30 mouse cellular contexts compared by ENCODE assay signal in the genomic region with DNA sequence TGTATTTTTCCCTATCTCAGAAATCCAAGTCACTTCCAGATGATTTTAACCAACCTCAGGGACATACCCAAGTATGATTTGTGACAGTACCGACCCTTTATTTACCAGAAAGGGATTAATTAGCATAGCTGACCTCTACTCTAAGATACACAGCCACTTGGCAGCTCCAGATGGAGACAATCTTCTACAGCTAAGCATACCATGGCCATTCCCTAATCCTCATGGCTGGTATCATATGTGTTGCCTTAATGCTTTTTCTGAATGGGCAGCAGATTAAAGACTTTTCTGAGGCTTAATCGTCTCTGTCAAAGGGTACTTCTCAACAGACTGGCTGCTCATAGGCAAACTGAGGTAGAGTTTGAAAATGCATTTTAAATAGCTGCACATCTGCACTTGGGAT.
"Had no signal": no experiment of that assay in that cellular context is flagged by ENCODE, and none has a peak within 500 bp of the region (broad histone marks: within the 10 kb centered on the region; RNA-seq: fewer than 3 reads in every experiment).

No protein-coding gene starts in this region.

- H3K9me3 ChIP-seq: limb, embryonic 10.5 days; limb, embryonic 12.5 days; limb, embryonic 13.5 days; limb, embryonic 15.5 days; liver, embryonic 12.5 days; liver, embryonic 13.5 days; liver, embryonic 15.5 days; lung, embryonic 15.5 days; megakaryocyte, embryonic 14.5 days; midbrain, embryonic 10.5 days; midbrain, embryonic 12.5 days; midbrain, embryonic 13.5 days; midbrain, embryonic 15.5 days had no signal

- H3K27ac ChIP-seq: left cerebral cortex, adult 2 months; limb, embryonic 10.5 days; limb, embryonic 12.5 days; limb, embryonic 13.5 days; limb, embryonic 15.5 days; liver, embryonic 12.5 days; liver, embryonic 13.5 days; liver, embryonic 14.5 days; liver, embryonic 15.5 days; lung, embryonic 15.5 days; macrophage; midbrain, embryonic 10.5 days; midbrain, embryonic 12.5 days; midbrain, embryonic 13.5 days; midbrain, embryonic 15.5 days had no signal

- ATAC-seq: liver, embryonic 12.5 days; liver, postnatal 0 days; midbrain, embryonic 13.5 days; midbrain, embryonic 15.5 days; midbrain, embryonic 16.5 days had no signal

- H3K4me3 ChIP-seq: left cerebral cortex, adult 2 months; limb, embryonic 10.5 days; limb, embryonic 12.5 days; limb, embryonic 13.5 days; limb, embryonic 15.5 days; liver, embryonic 12.5 days; liver, embryonic 13.5 days; liver, embryonic 15.5 days; lung, embryonic 15.5 days; megakaryocyte, embryonic 14.5 days; midbrain, embryonic 10.5 days; midbrain, embryonic 12.5 days; midbrain, embryonic 13.5 days; midbrain, embryonic 15.5 days; myocyte had no signal

- H3K27me3 ChIP-seq: limb, embryonic 12.5 days; limb, embryonic 13.5 days; limb, embryonic 15.5 days; liver, embryonic 12.5 days; liver, embryonic 13.5 days; liver, embryonic 15.5 days; lung, embryonic 15.5 days; megakaryocyte, embryonic 14.5 days; midbrain, embryonic 12.5 days; midbrain, embryonic 13.5 days; midbrain, embryonic 15.5 days had no signal

- H3K9ac ChIP-seq: limb, embryonic 12.5 days; limb, embryonic 13.5 days; limb, embryonic 15.5 days; liver, embryonic 12.5 days; liver, embryonic 13.5 days; liver, embryonic 14.5 days; liver, embryonic 15.5 days; liver, postnatal 0 days; lung, embryonic 15.5 days; midbrain, embryonic 12.5 days; midbrain, embryonic 13.5 days; midbrain, embryonic 15.5 days had no signal

- H3K4me1 ChIP-seq: limb, embryonic 10.5 days; limb, embryonic 12.5 days; limb, embryonic 13.5 days; limb, embryonic 15.5 days; liver, embryonic 12.5 days; liver, embryonic 13.5 days; liver, embryonic 15.5 days; lung, embryonic 15.5 days; megakaryocyte, embryonic 14.5 days; midbrain, embryonic 12.5 days; midbrain, embryonic 15.5 days had no signal

- DNase-seq: left cerebral cortex, postnatal 4 days; liver; liver, embryonic 13.5 days; liver, postnatal 0 days; lung, adult 18-20 months; lung, adult 2 months; lung, postnatal 10 days; lung, postnatal 14 days; lung, postnatal 36 days; lung, postnatal 4 days; midbrain, embryonic 14.5 days had no signal

- H3K4me2 ChIP-seq: limb, embryonic 12.5 days; limb, embryonic 13.5 days; limb, embryonic 15.5 days; liver, embryonic 11.5 days; liver, embryonic 12.5 days; liver, embryonic 13.5 days; liver, embryonic 15.5 days; lung, embryonic 15.5 days; midbrain, embryonic 11.5 days; midbrain, embryonic 12.5 days; midbrain, embryonic 13.5 days; midbrain, embryonic 15.5 days had no signal

- H3K36me3 ChIP-seq: limb, embryonic 10.5 days; limb, embryonic 12.5 days; limb, embryonic 13.5 days; limb, embryonic 15.5 days; liver, embryonic 12.5 days; liver, embryonic 13.5 days; liver, embryonic 15.5 days; lung, embryonic 15.5 days; midbrain, embryonic 10.5 days; midbrain, embryonic 12.5 days; midbrain, embryonic 13.5 days; midbrain, embryonic 15.5 days had no signal
